Mouse (Mus musculus): ENCODE measurements around the gene Kif24. TPM values are rescaled to one million over a fixed set of nuclear protein-coding genes. Genes with fewer than 3 reads are reported as not detected.
"Not testable (repeated sequence)": the region's sequence is repeated elsewhere in the genome, so short reads cannot be mapped to it uniquely, and the experiment has no call there.

Gene Kif24
- polyA plus RNA-seq, 1 experiment = 0.90 TPM

GRCm38 (mm10) chr4:41493464-41494116 is 28.9 kb upstream of the Kif24 start:
- DNase-seq (ENCODE audit: extremely low spot score in 1 of 2, low spot score in 1 of 2) = no peak

GRCm38 (mm10) chr4:41492951-41493350 is 28.3 kb upstream of the Kif24 start:
- DNase-seq (ENCODE audit: extremely low spot score in 1 of 2, low spot score in 1 of 2) = no peak

GRCm38 (mm10) chr4:41481601-41482017 is 16.9 kb upstream of the Kif24 start:
- no peak for DNase-seq (ENCODE audit: extremely low spot score in 1 of 2, low spot score in 1 of 2)

DNA sequence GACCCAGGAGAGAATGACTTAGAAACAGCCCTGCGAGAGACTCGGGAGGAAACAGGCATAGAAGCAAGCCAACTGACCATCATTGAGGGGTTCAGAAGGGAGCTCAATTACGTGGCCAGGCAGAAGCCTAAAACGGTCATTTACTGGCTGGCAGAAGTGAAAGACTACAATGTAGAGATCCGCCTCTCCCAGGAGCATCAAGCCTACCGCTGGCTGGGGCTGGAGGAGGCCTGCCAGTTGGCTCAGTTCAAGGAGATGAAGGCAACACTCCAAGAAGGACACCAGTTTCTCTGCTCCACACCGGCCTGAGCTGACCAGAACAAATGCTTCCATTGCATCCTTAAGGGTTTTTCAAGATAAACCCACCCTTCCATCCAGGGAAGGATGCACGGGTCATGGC is 15.6 kb upstream of the Kif24 start:
- no peak for DNase-seq (ENCODE audit: extremely low spot score in 1 of 2, low spot score in 1 of 2)

DNA sequence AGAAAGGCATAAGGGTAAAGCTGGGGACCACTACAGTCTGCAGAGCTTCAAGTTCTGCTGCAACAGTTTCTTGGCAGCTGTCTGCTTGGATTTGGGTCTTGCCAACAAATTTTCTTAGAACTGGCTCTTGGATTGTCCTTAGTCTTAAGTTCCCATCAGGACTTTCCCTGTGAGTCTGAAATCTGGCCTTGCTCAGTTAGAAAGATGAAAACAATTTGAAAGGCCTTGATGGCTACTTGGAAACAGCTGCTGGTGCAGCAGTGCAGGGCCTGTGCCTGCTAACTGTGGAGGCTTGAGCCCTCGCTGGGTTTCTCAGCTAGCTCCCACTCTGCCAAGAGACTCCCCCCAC is 14.7 kb upstream of the Kif24 start:
- DNase-seq (ENCODE audit: extremely low spot score in 1 of 2, low spot score in 1 of 2) = no peak

- no peak for DNase-seq (ENCODE audit: extremely low spot score in 1 of 2, low spot score in 1 of 2)
These were observed 14.2 kb upstream of the Kif24 start for GRCm38 (mm10) chr4:41478751-41479455.

GRCm38 (mm10) chr4:41477648-41478160 is 13.0 kb upstream of the Kif24 start:
- no peak for DNase-seq (ENCODE audit: extremely low spot score in 1 of 2, low spot score in 1 of 2)

DNA sequence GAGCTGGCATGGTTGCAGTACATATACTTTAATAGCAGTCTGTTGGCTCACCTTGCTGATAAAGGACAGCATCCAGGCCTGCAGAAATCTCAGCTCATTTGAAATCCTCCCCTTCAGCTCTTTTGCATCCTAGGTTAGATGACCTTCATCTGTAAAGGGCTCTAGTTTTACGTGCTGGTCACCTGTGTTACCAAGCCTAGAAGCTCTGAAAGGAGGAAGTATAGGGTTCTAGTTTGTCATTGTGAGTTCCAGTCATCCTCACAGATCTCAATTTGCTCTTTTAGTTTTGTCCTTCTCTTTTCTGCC is 6.7 kb upstream of the Kif24 start:
- no peak for DNase-seq (ENCODE audit: extremely low spot score in 1 of 2, low spot score in 1 of 2)

DNA sequence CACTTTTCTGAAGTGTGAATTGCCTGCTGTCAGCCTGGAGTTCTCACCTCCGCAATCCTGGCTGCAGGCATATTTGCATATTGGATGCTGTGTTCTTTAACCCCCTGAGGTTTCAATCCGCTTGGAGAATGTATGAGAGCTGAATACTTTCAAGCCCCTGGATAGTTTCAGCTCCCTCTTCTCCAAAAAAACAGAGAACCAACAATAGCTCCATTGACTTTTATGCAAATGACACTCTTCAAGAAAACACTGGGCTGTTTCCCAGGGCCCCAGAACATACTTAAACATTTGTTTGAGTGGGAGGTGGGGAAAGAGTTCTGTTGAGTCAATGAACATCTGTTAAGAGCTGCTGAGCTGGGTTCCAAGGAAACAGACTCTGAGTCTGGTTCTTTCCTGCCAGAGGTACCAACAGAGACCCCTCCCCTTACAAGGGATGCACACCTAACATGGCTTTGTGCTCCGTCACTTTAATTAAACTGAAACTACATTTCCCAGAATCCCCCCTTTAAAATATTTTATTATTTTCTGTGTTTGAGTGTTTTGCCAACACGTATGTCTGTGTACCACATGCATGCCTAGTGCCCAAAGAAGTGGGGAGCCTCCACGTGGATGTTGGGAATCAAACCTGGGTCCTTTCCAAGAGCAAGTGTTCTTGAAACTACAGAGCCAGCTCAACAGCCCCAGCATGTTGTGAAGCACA is 6.1 kb upstream of the Kif24 start:
- DNase-seq (ENCODE audit: extremely low spot score in 1 of 2, low spot score in 1 of 2) = peak; percentile 71 to 86

GRCm38 (mm10) chr4:41470051-41470683 is 5.5 kb upstream of the Kif24 start:
- DNase-seq (ENCODE audit: extremely low spot score in 1 of 2, low spot score in 1 of 2) = no peak

- no peak for DNase-seq (ENCODE audit: extremely low spot score in 1 of 2, low spot score in 1 of 2)
These were observed 4.5 kb upstream of the Kif24 start for GRCm38 (mm10) chr4:41469199-41469598.

- DNase-seq (ENCODE audit: extremely low spot score in 1 of 2, low spot score in 1 of 2) = peak; percentile 31 to 84
These were observed 3.9 kb upstream of the Kif24 start for GRCm38 (mm10) chr4:41468396-41469080.

GRCm38 (mm10) chr4:41465287-41465665 is 589 bp upstream of the Kif24 start:
- peak in 1 of 2 experiments; percentile 10 for DNase-seq (ENCODE audit: extremely low spot score in 1 of 2, low spot score in 1 of 2)

DNA sequence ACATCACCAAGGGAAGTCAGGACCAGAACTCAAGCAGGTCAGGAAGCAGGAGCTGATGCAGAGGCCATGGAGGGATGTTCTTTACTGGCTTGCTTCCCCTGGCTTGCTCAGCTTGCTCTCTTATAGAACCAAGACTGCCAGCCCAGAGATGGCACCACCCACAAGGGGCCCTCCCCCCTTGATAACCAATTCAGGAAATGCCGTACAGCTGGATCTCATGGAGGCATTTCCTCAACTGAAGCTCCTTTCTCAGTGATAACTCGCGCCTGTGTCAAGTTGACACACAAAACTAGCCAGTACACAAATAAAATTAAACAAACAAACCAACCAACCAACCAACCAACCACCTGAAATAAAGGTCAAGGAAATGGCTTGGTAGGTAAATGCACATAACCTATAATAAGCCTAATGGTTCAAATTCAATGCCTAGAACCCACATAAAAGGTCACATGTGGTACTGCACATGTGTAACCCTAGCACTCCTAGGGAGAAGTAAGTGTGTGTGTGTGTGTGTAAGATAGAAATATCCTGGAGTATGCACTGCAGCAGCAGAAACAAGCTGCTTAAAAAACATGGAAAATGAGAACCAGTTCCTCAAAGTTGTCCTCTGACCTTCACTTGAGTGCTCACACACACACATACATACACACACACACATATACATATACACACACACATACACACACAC is 1.5 kb downstream of the Kif24 start:
- DNase-seq (ENCODE audit: extremely low spot score in 1 of 2, low spot score in 1 of 2) = not testable (repeated sequence)

DNA sequence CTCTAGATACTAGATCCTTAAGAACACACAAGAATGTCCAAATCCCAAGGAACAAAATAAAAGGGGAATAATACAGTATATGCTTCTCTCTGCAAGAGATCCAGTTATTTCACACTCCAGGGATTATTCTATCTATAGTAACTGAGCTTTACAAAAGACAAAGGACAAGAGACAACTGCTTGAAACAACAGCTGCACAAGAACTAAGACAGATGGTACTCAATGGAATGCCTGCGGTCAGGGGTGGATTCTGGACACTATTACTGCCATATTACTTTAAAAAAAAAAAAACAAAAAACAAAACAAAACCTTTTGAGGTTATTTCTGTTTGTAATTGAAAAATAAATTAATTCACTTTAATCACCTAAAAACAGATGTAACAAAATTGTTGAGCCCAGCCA is 4.0 kb downstream of the Kif24 start:
- no peak for DNase-seq (ENCODE audit: extremely low spot score in 1 of 2, low spot score in 1 of 2)

DNA sequence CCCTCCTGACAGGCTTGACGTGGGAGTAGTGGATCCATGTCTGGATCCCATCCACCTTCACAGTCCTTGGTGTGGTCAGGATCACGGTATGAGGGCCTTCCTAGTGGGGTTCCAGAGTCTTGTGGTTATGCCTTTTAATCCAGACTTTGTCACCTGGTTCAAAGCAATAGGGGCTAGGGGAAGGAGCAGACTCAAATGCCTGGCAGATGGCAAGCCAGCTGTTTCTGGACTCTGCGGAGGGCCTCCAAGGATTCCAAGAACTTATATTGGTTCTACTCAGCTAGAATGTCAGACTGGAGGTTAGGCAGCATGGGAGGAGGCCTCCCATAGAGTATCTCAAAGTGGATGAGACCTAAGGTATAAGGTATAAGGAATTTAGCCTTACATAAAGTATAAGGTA is 17.1 kb downstream of the Kif24 start:
- no peak for DNase-seq (ENCODE audit: extremely low spot score in 1 of 2, low spot score in 1 of 2)

DNA sequence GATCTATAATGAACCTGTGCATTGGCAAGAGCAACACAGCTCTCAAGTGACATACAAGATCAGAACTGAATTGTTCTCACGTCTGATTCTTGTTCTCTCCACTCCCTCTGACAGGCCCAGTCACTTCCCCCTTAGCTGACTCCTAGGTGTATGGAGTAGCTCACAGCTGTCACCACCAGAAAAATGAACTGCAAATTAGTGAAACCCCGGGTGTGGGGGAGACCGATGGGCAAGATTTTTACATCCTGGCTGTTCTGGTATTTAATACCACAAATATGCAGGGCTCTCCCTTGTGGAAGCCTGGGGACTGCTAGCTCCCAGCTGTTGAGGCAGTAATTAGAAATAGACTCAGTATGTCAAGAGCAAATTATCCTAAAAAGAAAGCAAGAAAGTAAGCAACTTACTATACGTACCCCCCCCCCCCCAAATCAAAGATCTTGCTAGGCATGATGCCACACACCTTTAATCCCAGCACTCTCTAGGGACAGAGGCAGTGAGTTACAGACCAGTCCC is 21.8 kb downstream of the Kif24 start:
- no peak for DNase-seq (ENCODE audit: extremely low spot score in 1 of 2, low spot score in 1 of 2)

DNA sequence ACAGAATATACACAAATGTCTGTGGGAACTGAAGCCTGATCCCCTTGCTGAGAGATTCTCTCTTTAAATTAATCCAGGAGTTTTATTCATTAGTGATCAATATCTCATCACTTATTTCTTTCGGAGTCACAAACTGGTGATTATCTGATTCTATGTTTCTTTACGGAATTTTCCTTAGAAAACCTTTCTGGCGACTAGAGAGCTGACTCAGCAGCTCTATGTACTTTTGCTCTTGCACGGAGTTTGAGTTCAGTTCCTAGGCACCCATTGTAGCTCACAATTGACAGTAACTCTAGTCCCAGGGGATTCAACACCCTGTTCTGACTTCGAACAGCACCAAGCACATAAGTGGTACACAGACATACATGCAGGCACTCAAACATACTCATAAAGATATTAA is 25.8 kb downstream of the Kif24 start:
- no peak for DNase-seq (ENCODE audit: extremely low spot score in 1 of 2, low spot score in 1 of 2)

GRCm38 (mm10) chr4:41416966-41417365 is 47.7 kb downstream of the Kif24 start:
- DNase-seq (ENCODE audit: extremely low spot score in 1 of 2, low spot score in 1 of 2) = no peak

GRCm38 (mm10) chr4:41409341-41409740 is 55.3 kb downstream of the Kif24 start:
- peak; percentile 43 to 62 for DNase-seq (ENCODE audit: extremely low spot score in 1 of 2, low spot score in 1 of 2)

Data from frontal cortex, adult 2 months (tissue).